Mouse (Mus musculus) intestine, embryonic 16.5 days (tissue): ENCODE results near the gene Pogk. TPM values are rescaled to one million over a fixed set of nuclear protein-coding genes. Genes with fewer than 3 reads are reported as not detected.

Source experiments
- ATAC-seq: fragments of 200-750 bp; cut with Nextera tagmentation; 2 replicates; pipeline ENCODE4 v1.8.0; 2017; ENCODE audit warnings: moderate TSS enrichment, moderate library complexity
- H3K27ac ChIP-seq: fragments of 300-500 bp; sonication (generic); 2 replicates; pipeline ENCODE4 v1.5.1; 2014; ENCODE audit warnings: mild to moderate bottlenecking, low read length
- H3K27me3 ChIP-seq: fragments of 300-500 bp; sonication (generic); replicated peaks from 2 replicates; pipeline ENCODE4 v1.6.1; 2014; ENCODE audit warnings: low read length, control low read depth, mixed read lengths; ENCODE audit not compliant: control insufficient read depth, insufficient read depth
- H3K36me3 ChIP-seq: fragments of 300-500 bp; sonication (generic); 2 replicates; pipeline ENCODE4 v1.6.1; 2014; ENCODE audit warnings: low read length, control low read depth; ENCODE audit not compliant: control insufficient read depth, insufficient read depth
- H3K4me1 ChIP-seq: fragments of 300-500 bp; sonication (generic); 2 replicates; pipeline ENCODE4 v1.6.1; 2014; ENCODE audit warnings: low read length, control low read depth, mixed read lengths; ENCODE audit not compliant: control insufficient read depth, insufficient read depth
- H3K4me2 ChIP-seq: fragments of 300-500 bp; sonication (generic); 2 replicates; pipeline ENCODE4 v1.6.1; 2014; ENCODE audit warnings: low read depth, low read length, control low read depth
- H3K4me3 ChIP-seq: fragments of 300-500 bp; sonication (generic); 2 replicates; pipeline ENCODE4 v1.5.1; 2014; ENCODE audit warnings: mild to moderate bottlenecking, low read length
- H3K9ac ChIP-seq: fragments of 300-500 bp; sonication (generic); 2 replicates; pipeline ENCODE4 v1.6.1; 2014; ENCODE audit warnings: low read depth, low read length
- H3K9me3 ChIP-seq: fragments of 300-500 bp; sonication (generic); 2 replicates; pipeline ENCODE4 v1.6.1; 2016; ENCODE audit warnings: low read length, control low read depth; ENCODE audit not compliant: control insufficient read depth
- whole genome bisulfite sequencing: fragments of 180-500 bp; shearing (Covaris S2); extraction: QIAGEN DNeasy Blood & Tissue Kit; methylation state at CpG from one replicate; pipeline ENCODE4 v1.1.7; 2014; 5-methylcytosine and 5-hydroxymethylcytosine counted together
- polyA plus RNA-seq: library from polyadenylated mRNA; unstranded; fragments of >200 nt; fragmentation: Nextera tagmentation; extraction: Ambion mirVana; gene quantifications from 2 replicates; pipeline ENCODE4 v1.2.1, GENCODE M21; 2015

Pogk gene
- 6.6 and 7.9 TPM in 2 replicates for polyA plus RNA-seq

DNA sequence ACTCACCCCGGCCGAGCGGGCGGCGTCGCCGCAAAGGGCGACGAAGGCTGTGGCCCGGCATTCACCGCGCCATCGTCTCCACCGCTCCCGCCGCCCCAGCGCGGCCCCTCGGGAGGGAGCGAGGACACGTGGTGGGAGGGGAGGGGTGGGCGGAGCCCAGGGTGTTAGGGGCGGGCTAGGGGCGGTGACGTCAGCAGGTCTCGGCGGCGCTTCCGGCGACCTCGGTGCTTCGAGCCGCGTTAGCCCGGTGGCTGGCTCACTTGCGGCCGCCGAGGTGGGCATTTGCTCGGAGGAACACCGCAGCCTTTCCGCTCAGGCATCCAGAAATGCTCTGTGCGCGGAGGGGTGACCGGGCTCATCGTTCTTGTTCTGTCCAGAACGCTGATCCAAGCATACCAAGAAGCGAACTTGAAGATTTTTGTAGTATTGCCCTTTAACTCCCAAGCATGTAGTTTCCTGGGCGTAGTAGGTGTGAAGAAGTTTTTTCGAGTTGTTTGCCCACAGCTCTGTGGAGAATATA, at the start of gene Pogk:
Gene Pogk (minus strand): TSS at position 163 of the 520 bp plus-strand sequence.
- peak; percentile 93 for ATAC-seq

DNA sequence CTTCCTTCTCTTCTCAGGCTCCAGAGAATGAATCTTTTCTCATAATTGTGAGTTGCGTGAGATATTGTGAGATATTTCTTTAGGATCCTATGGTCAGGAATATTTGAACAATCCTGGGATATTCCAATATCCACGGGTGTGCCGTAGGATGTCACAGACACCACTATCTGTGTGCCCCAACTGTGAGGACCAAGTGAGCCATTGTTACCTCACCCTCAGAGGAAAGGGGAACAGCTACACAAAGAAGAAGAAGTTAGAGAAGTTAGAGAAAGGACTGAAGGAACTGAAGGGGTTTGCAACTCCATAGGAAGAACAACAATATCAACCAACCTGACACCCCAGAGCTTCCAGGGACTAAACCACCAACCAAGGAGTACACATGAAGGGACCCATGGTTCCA, 32.3 kb upstream of the Pogk start:
- no peak overlapping the region for H3K27ac ChIP-seq
- WGBS: 91% methylated on average over 3 of the region's 3 CpGs
- no peaks in the 10 kb centered on the region for H3K27me3 ChIP-seq
- no peaks in the 10 kb centered on the region for H3K36me3 ChIP-seq
- H3K4me1 ChIP-seq: no peaks in the 10 kb centered on the region
- no peaks in the 10 kb centered on the region for H3K9me3 ChIP-seq
- no peak overlapping the region for H3K9ac ChIP-seq
- no peak overlapping the region for H3K4me3 ChIP-seq
- H3K4me2 ChIP-seq: no peak overlapping the region
- no peak for ATAC-seq

More for the DNA sequence above, at the start of gene Pogk:
- Histone ChIP-seq H3K4me3 (peak within 1 kb of the TSS; percentile 71), H3K36me3 (no peaks in the 10 kb centered on the region), H3K4me1 (peaks cover 13% of the 10 kb centered on the region), H3K27me3 (no peaks in the 10 kb centered on the region), H3K27ac (peak within 1 kb of the TSS; percentile 49), H3K4me2 (peak within 1 kb of the TSS; percentile 90), H3K9me3 (0 out of 2 replicates have a peak, but pooled peaks cover 5% of the 10 kb centered on the region), H3K9ac (peak within 1 kb of the TSS; percentile 84)
- 2% methylated on average over 40 of the region's 49 CpGs for WGBS

DNA sequence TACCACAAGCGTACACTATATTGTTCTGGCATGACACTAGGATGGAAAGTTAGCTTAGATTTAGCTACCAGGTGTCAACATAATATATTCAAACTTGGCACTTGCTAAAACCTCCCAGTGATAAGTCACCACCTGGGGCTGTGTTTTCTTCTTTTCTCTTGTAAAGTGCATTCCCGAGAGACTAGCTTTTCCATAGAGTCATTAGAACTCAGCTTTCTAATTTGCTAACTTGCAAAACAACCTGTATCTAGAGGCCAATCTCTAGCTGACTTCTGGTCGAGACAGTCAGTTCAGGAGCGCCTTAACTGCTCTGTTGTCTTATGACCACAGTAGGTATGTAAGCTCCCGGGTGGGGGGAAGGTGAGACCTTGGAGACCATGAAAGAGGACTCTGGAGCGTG, 29.8 kb upstream of the Pogk start:
- Histone ChIP-seq H3K27ac (no peak overlapping the region), H3K9ac (no peak overlapping the region), H3K9me3 (no peaks in the 10 kb centered on the region), H3K4me2 (no peak overlapping the region), H3K4me3 (no peak overlapping the region), H3K4me1 (no peaks in the 10 kb centered on the region), H3K36me3 (no peaks in the 10 kb centered on the region), H3K27me3 (no peaks in the 10 kb centered on the region)
- ATAC-seq: no peak
- WGBS: 69% methylated on average over 6 of the region's 6 CpGs

DNA sequence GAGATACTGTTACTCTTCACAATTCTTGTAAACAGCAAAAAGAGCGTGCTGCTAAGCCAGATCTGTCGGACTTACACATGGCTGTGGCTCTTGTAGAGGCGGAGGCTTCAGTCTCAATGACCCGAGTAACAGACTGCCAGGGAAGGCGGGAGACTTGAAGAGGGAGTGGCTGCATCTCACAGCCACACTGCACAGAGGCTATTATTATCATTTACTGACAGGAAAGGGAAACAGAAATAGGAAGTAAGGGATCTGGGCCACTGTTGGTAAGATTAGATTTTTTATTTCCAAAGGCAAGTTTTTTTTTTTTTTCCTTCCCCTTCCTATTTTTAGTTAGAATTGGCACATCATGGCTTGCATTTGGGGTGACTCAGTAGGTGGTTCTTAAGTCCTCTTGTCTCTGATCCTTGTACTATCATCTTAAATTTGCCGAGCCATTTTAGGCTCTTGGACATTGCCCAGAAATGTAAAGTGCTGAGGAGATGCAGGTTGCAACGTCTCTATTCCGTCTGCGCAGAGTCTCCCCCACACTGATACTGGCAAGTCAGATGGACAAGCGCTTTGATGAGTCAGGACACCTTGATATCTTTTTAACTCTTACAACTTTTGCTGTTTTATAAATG, 20.3 kb upstream of the Pogk start:
- H3K27ac ChIP-seq: no peak overlapping the region
- no peak overlapping the region for H3K4me3 ChIP-seq
- H3K9ac ChIP-seq: no peak overlapping the region
- H3K4me2 ChIP-seq: no peak overlapping the region
- no peaks in the 10 kb centered on the region for H3K27me3 ChIP-seq
- H3K4me1 ChIP-seq: no peaks in the 10 kb centered on the region
- no peaks in the 10 kb centered on the region for H3K36me3 ChIP-seq
- WGBS: 50% methylated on average over 10 of the region's 10 CpGs
- ATAC-seq: no peak
- H3K9me3 ChIP-seq: no peaks in the 10 kb centered on the region

DNA sequence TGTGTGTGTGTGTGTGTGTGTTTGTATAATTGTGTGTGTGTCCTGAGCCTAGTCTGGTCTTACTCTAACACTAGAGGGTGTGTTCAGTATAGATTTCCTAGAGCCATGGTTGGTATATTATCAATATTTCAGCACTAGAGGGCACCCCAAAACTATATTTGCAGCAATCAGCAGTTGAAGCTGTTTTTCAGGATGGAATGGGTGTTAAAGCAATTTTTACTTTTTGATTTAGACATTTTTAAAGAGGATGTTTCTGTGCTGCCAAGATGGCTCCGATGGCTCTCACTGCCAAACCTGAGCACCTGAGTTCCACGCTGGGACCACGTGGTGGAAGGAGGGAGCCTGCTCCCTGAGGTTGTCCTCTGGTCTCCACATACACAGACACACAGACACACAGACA, 19.4 kb upstream of the Pogk start:
- Histone ChIP-seq H3K9ac (no peak overlapping the region), H3K9me3 (no peaks in the 10 kb centered on the region), H3K4me3 (no peak overlapping the region), H3K27ac (no peak overlapping the region), H3K36me3 (no peaks in the 10 kb centered on the region), H3K4me2 (no peak overlapping the region), H3K27me3 (no peaks in the 10 kb centered on the region), H3K4me1 (no peaks in the 10 kb centered on the region)
- no peak for ATAC-seq
- WGBS: 57% methylated on average over 3 of the region's 3 CpGs

DNA sequence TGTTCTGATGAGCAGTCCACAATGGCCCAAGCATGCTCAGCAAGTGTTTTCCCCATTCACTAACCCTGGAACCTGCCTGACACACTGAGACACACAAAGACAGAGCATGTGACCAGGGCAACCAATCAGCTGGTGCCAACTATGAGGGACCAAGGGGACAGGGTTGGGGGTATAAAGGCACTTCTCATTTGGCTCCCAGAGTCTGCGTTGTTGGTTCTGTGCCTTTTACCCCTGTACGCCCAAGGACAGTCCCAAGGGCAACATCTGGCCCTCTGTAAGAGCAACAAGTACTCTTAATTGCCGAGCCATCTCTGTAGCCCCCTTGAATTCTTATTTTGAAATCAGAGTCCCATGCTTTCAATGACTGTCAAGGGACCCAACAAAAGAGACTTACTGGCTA, 2.6 kb upstream of the Pogk start:
- ATAC-seq: no peak
- 0 out of 2 replicates have a peak, but pooled peaks cover 5% of the 10 kb centered on the region for H3K9me3 ChIP-seq

DNA sequence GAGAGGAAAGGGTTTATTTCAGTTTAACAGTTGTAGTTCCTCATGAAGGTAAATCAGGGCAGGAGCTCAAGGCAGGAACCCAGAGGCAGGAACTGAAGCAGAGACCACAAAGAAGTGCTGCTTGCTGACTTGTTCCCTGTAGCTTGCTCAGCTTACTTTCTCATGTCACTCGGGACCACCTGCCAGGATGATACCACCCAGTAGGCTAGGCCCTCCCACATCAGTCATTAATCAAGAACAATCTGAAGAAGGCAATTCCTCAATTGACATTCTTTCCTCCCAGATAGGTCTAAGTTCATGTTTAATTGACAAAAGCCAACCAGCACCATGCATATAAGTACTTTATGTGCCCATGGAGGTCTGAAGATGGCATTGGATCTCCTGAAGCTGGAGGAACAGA, 1.9 kb upstream of the Pogk start:
- Histone ChIP-seq H3K9me3 (0 out of 2 replicates have a peak, but pooled peaks cover 5% of the 10 kb centered on the region), H3K9ac (no peak overlapping the region), H3K4me2 (no peak overlapping the region), H3K27me3 (no peaks in the 10 kb centered on the region), H3K4me3 (no peak overlapping the region), H3K36me3 (no peaks in the 10 kb centered on the region), H3K27ac (no peak overlapping the region), H3K4me1 (peaks cover 7% of the 10 kb centered on the region; the same call in 1 of the 2 replicates)
- 96% methylated on average over 1 of the region's 1 CpGs for WGBS
- ATAC-seq: no peak

More for the DNA sequence above, 2.6 kb upstream of the Pogk start:
- Histone ChIP-seq H3K36me3 (no peaks in the 10 kb centered on the region), H3K4me1 (peaks cover 7% of the 10 kb centered on the region; the same call in 1 of the 2 replicates), H3K4me2 (no peak overlapping the region), H3K9ac (no peak overlapping the region), H3K27me3 (no peaks in the 10 kb centered on the region), H3K4me3 (no peak overlapping the region), H3K27ac (no peak overlapping the region)
- WGBS: 89% methylated on average over 3 of the region's 3 CpGs

DNA sequence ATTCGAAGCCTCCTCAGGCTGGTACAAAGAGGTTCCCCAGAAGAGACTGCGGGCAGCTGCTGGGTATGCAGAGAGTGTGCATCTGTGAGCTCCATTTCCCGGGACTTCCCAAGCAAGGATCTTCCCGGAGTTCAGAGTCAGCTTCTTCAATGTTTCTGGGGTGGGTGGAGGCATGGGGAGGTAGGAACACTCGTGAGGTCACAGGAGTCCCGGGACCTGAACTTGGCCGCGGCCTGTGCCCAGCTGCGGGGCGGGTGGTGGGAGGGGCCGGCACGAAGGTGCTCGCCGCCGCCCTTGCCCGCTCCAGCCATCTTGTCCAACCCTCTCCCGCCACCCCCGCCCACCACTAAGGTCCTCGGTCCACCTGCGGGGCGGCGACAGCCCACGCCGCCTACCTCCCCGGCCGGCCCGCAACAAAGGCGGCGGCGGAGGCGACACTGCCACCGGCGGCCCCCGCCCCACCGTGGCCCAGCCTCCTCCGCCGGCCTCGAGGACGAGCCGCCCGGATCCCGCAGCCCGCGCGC, 424 bp downstream of the Pogk start:
- H3K4me2 ChIP-seq: peak overlapping the region; percentile 90
- H3K4me1 ChIP-seq: peaks cover 13% of the 10 kb centered on the region
- H3K4me3 ChIP-seq: peak overlapping the region; percentile 71
- H3K36me3 ChIP-seq: no peaks in the 10 kb centered on the region
- ATAC-seq: peak; percentile 85
- H3K27ac ChIP-seq: 0 out of 2 replicates have a peak overlapping the region, but pooled peaks have one; percentile 21
- H3K9ac ChIP-seq: peak overlapping the region; percentile 84
- 0 out of 2 replicates have a peak, but pooled peaks cover 5% of the 10 kb centered on the region for H3K9me3 ChIP-seq
- no peaks in the 10 kb centered on the region for H3K27me3 ChIP-seq
- WGBS: 1% methylated on average over 38 of the region's 45 CpGs

DNA sequence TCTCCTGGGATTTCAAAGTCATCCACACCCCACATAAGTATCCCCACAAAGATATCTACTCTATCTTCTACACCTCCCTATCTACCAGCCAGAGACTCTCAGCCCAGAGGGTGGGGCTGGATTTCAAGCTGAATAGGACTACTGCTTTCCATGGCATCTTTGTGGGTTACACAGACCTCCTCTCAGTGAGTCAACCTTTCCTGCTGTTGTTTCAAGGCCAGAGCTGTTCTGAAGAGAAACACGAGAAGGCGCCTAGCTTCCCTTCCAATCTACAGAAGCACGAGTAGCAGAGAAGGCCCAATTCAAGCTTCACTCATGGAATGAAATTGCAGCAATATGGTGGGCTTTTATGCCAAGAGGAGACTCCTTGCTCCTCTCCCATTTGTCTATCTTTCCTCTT, 5.8 kb downstream of the Pogk start:
- Histone ChIP-seq H3K9ac (no peak overlapping the region), H3K4me3 (no peak overlapping the region), H3K9me3 (no peaks in the 10 kb centered on the region), H3K4me2 (no peak overlapping the region), H3K36me3 (peaks cover 9% of the 10 kb centered on the region), H3K27me3 (no peaks in the 10 kb centered on the region), H3K27ac (no peak overlapping the region), H3K4me1 (peaks cover 13% of the 10 kb centered on the region; the same call in 1 of the 2 replicates)
- WGBS: 94% methylated on average over 3 of the region's 3 CpGs
- ATAC-seq: no peak
